Mouse (Mus musculus): ENCODE data around the gene Ccn1. TPM values are rescaled to one million over a fixed set of nuclear protein-coding genes. Genes with fewer than 3 reads are reported as not detected.
A peak's percentile ranks its signal among the peaks of the same experiment; 100 is the strongest.

Gene Ccn1
- polyA plus RNA-seq, 1 experiment from 2014 or later: 63.7 TPM

DNA sequence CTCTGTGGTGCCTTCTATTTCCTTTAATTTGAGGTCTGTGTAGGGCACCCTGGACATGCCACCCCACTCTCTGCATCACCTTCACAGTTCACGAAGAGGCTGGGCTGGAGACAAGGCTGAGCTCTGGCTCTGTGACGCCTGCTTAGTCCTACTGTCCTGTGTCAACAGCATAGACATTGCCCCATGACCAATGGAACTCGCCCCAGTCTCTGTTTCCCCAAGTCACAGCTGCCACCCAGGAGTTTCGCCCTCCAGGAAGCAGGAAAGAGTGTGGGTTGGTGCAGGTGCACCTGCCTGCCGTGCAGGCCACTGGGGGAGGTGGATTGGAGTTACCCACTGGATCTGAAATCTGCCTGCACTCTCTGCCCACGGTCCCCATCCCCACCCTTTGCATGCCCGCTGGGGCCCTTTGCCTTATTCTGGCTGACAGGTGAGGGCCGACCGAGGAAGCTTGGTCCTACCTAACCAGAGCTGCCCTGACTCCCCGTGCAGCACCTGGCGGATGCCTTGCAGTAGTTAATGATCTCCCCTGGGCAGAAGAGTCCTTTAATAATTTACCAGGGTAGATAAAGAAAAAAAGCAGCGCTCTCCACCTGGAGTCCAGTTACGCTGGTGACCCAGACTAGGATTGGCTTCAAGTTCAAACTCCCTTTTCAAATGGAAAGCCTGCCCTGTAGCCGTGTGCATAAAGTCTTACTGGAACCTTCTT lies 15.6 kb downstream of the Ccn1 start:
- no peak for ATAC-seq (ENCODE audit: insufficient number of reproducible peaks, insufficient read depth, low FRiP score, low TSS enrichment)
- Histone ChIP-seq H3K9me3 (no peaks in the 10 kb centered on the region), H3K36me3 (no peaks in the 10 kb centered on the region), H3K4me3 (no peak overlapping the region), H3K4me2 (replicated peaks) (no peak overlapping the region), H3K4me1 (peaks cover 15% of the 10 kb centered on the region; the same call in 1 of the 2 replicates), H3K27me3 (no peaks in the 10 kb centered on the region), H3K27ac (no peak overlapping the region), H3K9ac (no peak overlapping the region)
- WGBS: 76% methylated on average over 14 of the region's 14 CpGs

- H3K27me3 ChIP-seq: no peaks in the 10 kb centered on the region
- H3K4me1 ChIP-seq: peaks cover 15% of the 10 kb centered on the region; the same call in 1 of the 2 replicates
- H3K4me3 ChIP-seq: no peak overlapping the region
- H3K9me3 ChIP-seq: no peaks in the 10 kb centered on the region
- 0 out of 2 replicates have a peak, but pooled peaks have one; percentile 18 for ATAC-seq (ENCODE audit: insufficient number of reproducible peaks, insufficient read depth, low FRiP score, low TSS enrichment)
- 17% methylated on average over 6 of the region's 6 CpGs for WGBS
- H3K27ac ChIP-seq: no peak overlapping the region
- H3K9ac ChIP-seq: no peak overlapping the region
- H3K36me3 ChIP-seq: no peaks in the 10 kb centered on the region
- no peak overlapping the region for H3K4me2 ChIP-seq (replicated peaks)
Measured at GRCm38 (mm10) chr3:145632888-145633287, 16.9 kb downstream of the Ccn1 start.

GRCm38 (mm10) chr3:145628643-145629042 lies 21.1 kb downstream of the Ccn1 start:
- H3K4me1 ChIP-seq: peaks cover 18% of the 10 kb centered on the region; the same call in 1 of the 2 replicates
- no peaks in the 10 kb centered on the region for H3K36me3 ChIP-seq
- WGBS: 80% methylated on average over 5 of the region's 5 CpGs
- no peak overlapping the region for H3K9ac ChIP-seq
- ATAC-seq (ENCODE audit: insufficient number of reproducible peaks, insufficient read depth, low FRiP score, low TSS enrichment): no peak
- no peaks in the 10 kb centered on the region for H3K9me3 ChIP-seq
- no peak overlapping the region for H3K27ac ChIP-seq
- H3K4me3 ChIP-seq: no peak overlapping the region
- no peak overlapping the region for H3K4me2 ChIP-seq (replicated peaks)
- no peaks in the 10 kb centered on the region for H3K27me3 ChIP-seq

DNA sequence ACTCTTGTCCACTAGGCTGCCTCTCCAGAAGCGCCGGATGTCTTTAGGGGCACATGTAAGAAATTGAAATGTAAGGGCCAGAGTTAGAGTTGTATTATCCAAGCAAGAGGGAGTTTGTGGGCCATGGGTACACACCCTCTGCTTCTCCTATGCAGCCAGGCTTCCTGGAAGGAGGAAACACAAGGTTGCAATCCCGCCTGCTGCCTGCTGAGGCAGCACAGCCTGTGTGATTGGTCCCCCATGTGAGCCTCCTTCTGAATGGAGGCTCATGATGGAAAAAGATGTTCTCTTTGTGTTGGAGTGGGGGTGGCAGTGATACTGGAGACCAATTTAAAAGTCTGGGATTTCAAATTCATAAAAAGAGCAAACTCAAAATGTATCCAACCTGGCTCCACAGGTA lies 22.0 kb downstream of the Ccn1 start:
- no peaks in the 10 kb centered on the region for H3K27me3 ChIP-seq
- no peak overlapping the region for H3K9ac ChIP-seq
- H3K4me1 ChIP-seq: peaks cover 12% of the 10 kb centered on the region; the same call in 1 of the 2 replicates
- no peak overlapping the region for H3K27ac ChIP-seq
- H3K4me3 ChIP-seq: no peak overlapping the region
- no peaks in the 10 kb centered on the region for H3K9me3 ChIP-seq
- WGBS: 76% methylated on average over 3 of the region's 3 CpGs
- no peak overlapping the region for H3K4me2 ChIP-seq (replicated peaks)
- ATAC-seq (ENCODE audit: insufficient number of reproducible peaks, insufficient read depth, low FRiP score, low TSS enrichment): no peak
- H3K36me3 ChIP-seq: no peaks in the 10 kb centered on the region

DNA sequence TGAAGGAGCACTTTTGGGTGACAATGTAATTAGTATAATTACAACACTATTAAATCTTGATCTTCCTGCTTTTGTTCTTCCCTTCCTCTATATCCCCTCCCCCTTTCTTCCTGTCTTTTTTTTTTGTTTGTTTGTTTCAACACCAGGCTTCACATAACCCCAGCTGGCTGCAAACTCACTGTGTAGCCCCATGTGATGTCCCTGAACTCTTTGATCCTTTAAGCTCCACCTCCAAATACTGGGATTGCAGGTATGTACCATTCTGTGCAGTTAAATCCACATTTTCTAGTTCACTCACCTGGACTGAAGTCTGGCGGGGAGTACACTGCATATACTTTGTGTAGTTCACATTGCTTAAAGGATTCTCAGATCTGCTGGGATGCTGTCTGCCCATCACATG lies 23.7 kb downstream of the Ccn1 start:
- Histone ChIP-seq H3K4me1 (peaks cover 7% of the 10 kb centered on the region; the same call in 1 of the 2 replicates), H3K27ac (no peak overlapping the region), H3K9me3 (no peaks in the 10 kb centered on the region), H3K4me2 (replicated peaks) (no peak overlapping the region), H3K4me3 (no peak overlapping the region), H3K9ac (no peak overlapping the region), H3K27me3 (no peaks in the 10 kb centered on the region), H3K36me3 (no peaks in the 10 kb centered on the region)
- no peak for ATAC-seq (ENCODE audit: insufficient number of reproducible peaks, insufficient read depth, low FRiP score, low TSS enrichment)
- WGBS: 86% methylated on average over 1 of the region's 1 CpGs

GRCm38 (mm10) chr3:145625546-145625945 lies 24.2 kb downstream of the Ccn1 start:
- Histone ChIP-seq H3K4me3 (no peak overlapping the region), H3K4me2 (replicated peaks) (no peak overlapping the region), H3K27ac (no peak overlapping the region), H3K27me3 (no peaks in the 10 kb centered on the region), H3K9ac (no peak overlapping the region), H3K4me1 (peaks cover 7% of the 10 kb centered on the region; the same call in 1 of the 2 replicates), H3K36me3 (no peaks in the 10 kb centered on the region), H3K9me3 (no peaks in the 10 kb centered on the region)
- no peak for ATAC-seq (ENCODE audit: insufficient number of reproducible peaks, insufficient read depth, low FRiP score, low TSS enrichment)
- WGBS: 85% methylated on average over 9 of the region's 9 CpGs

DNA sequence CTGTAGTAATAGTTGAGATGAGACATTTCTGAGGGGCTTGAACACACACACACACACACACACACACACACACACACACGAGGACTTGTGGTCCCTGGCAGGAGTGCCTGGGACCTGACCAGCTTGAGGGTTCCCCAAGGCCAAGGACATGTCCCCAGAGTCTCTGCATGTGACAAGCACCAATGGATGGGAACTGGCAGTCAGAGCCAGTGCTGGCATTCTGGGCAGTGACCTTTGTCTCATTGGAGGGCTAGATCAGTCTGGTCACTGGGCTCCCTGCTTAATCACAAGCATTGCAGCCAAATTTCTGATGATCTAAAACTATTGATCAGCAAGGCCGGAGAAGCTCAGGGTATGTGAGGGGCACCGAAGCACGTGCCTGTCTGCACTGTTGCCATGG lies 25.0 kb downstream of the Ccn1 start:
- Histone ChIP-seq H3K4me1 (peaks cover 7% of the 10 kb centered on the region; the same call in 1 of the 2 replicates), H3K36me3 (no peaks in the 10 kb centered on the region), H3K9ac (no peak overlapping the region), H3K4me3 (no peak overlapping the region), H3K27me3 (no peaks in the 10 kb centered on the region), H3K4me2 (replicated peaks) (no peak overlapping the region), H3K9me3 (no peaks in the 10 kb centered on the region), H3K27ac (no peak overlapping the region)
- no peak for ATAC-seq (ENCODE audit: insufficient number of reproducible peaks, insufficient read depth, low FRiP score, low TSS enrichment)
- WGBS: 86% methylated on average over 4 of the region's 4 CpGs

- Histone ChIP-seq H3K27ac (no peak overlapping the region), H3K36me3 (no peaks in the 10 kb centered on the region), H3K27me3 (no peaks in the 10 kb centered on the region), H3K4me1 (peaks cover 3% of the 10 kb centered on the region; the same call in 1 of the 2 replicates), H3K9me3 (no peaks in the 10 kb centered on the region), H3K9ac (no peak overlapping the region), H3K4me3 (no peak overlapping the region), H3K4me2 (replicated peaks) (no peak overlapping the region)
- 78% methylated on average over 12 of the region's 12 CpGs for WGBS
- ATAC-seq (ENCODE audit: insufficient number of reproducible peaks, insufficient read depth, low FRiP score, low TSS enrichment): no peak
Measured at GRCm38 (mm10) chr3:145623047-145623446, 26.7 kb downstream of the Ccn1 start.

DNA sequence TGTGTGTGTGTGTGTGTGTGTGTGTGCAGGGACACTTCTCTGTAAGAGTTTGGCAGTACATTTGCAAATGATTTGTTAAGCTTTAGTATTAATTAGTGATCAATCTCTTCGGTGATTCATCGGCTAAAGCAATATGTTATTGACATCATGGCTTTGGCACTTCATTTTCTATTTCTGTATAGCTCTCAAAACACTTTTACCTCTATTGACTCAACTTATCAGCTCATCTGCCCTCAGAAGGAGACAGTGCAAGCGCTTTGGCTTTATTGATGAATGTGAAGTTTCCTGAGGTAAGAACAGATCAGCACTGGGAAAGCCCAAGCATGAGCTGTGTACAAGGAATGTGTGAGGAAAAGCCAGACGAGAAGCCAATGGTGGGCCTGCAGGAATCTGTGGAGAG lies 28.6 kb downstream of the Ccn1 start:
- H3K4me2 ChIP-seq (replicated peaks): no peak overlapping the region
- no peak overlapping the region for H3K27ac ChIP-seq
- H3K9ac ChIP-seq: no peak overlapping the region
- peaks cover 3% of the 10 kb centered on the region; the same call in 1 of the 2 replicates for H3K4me1 ChIP-seq
- H3K9me3 ChIP-seq: no peaks in the 10 kb centered on the region
- H3K36me3 ChIP-seq: no peaks in the 10 kb centered on the region
- no peaks in the 10 kb centered on the region for H3K27me3 ChIP-seq
- H3K4me3 ChIP-seq: no peak overlapping the region
- ATAC-seq (ENCODE audit: insufficient number of reproducible peaks, insufficient read depth, low FRiP score, low TSS enrichment): no peak
- WGBS: 90% methylated on average over 4 of the region's 4 CpGs

DNA sequence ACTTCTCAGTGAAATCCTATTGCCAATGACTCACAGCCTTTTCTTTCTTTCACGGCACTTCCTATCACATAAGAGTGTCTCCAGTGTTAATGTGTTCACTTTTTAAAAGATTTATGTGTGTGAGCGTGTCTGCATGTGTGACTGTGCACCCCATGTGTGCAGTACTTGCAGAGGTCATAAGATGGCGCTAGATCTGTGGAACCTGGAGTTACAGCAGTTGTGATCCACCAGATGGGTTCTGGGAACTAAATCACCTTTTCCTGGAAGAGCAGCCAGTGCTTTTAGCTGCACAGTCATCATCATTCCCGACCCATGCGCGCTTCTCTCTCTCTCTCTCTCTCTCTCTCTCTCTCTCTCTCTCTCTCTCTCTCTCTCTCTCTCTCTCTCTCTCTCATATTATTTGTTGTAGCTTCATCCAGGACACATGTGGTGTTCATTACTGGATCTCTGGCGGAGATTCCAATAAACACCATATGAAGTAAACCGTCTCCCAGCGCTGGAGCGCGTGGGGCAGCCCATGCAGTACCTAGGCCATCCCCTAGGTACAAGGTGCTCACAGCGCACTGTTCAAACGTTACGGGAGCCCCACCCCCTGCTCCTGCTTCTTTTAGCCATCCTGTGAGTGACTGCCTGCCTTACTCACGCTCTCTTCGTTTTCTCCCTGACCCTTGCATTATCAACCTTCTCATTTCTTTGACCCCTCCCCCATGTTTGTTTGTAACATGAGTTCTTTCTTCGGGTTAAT lies 30.0 kb downstream of the Ccn1 start:
- Histone ChIP-seq H3K27ac (no peak overlapping the region), H3K4me2 (replicated peaks) (no peak overlapping the region), H3K9ac (no peak overlapping the region), H3K4me1 (peaks cover 8% of the 10 kb centered on the region), H3K9me3 (no peaks in the 10 kb centered on the region), H3K4me3 (no peak overlapping the region), H3K27me3 (no peaks in the 10 kb centered on the region), H3K36me3 (no peaks in the 10 kb centered on the region)
- no peak for ATAC-seq (ENCODE audit: insufficient number of reproducible peaks, insufficient read depth, low FRiP score, low TSS enrichment)
- WGBS: 76% methylated on average over 17 of the region's 17 CpGs

- Histone ChIP-seq H3K4me2 (replicated peaks) (no peak overlapping the region), H3K9me3 (no peaks in the 10 kb centered on the region), H3K9ac (no peak overlapping the region), H3K27me3 (no peaks in the 10 kb centered on the region), H3K36me3 (no peaks in the 10 kb centered on the region), H3K27ac (no peak overlapping the region), H3K4me1 (peaks cover 18% of the 10 kb centered on the region), H3K4me3 (no peak overlapping the region)
- ATAC-seq (ENCODE audit: insufficient number of reproducible peaks, insufficient read depth, low FRiP score, low TSS enrichment): no peak
- 72% methylated on average over 9 of the region's 9 CpGs for WGBS
Measured at GRCm38 (mm10) chr3:145618299-145618698, 31.5 kb downstream of the Ccn1 start.

Measured in embryonic facial prominence, embryonic 12.5 days (tissue).